Mouse (Mus musculus): ENCODE results near the gene Sfswap.
A peak's percentile ranks its signal among the peaks of the same experiment; 100 is the strongest.

The Sfswap gene

DNA sequence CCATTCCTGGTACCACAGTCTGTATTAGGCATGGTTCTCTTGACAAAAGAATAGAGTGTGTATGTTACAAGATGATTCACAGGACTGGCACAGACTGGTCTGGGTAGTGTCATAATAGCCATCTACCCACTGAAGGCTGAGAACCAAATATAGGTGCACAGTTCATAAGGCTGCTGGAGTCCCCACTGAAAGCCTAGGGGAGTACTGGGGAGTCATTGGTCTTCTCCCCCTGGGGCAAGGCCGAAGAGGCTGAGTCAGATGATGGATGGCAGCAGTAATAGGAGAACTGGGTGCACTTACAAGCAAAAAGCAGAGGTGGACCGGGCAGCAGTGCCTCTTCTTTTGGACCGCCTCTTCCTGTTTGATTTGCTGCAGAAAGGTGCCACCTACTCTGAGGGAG, 32.7 kb downstream of the Sfswap start:
- DNase-seq = no peak

DNA sequence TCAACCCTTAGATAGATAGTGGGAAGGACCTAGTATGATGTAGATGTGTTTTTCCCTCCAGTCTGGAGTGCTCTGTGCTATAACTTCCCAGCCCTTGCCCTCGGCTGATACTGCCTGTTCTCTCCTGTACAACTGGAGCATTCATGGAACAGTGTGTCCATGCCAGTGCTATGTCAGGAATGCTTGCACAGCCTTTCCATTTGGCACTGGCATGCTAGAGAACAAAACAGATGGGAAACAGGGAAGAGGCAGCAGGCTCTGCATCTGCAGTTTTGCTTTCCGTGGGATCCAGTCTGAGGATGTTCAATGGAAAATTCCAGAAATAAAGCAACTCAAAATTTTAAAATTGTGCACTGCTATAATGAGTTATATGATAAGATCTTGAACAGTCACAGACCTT, 33.5 kb downstream of the Sfswap start:
- peak; percentile 22 for DNase-seq

DNA sequence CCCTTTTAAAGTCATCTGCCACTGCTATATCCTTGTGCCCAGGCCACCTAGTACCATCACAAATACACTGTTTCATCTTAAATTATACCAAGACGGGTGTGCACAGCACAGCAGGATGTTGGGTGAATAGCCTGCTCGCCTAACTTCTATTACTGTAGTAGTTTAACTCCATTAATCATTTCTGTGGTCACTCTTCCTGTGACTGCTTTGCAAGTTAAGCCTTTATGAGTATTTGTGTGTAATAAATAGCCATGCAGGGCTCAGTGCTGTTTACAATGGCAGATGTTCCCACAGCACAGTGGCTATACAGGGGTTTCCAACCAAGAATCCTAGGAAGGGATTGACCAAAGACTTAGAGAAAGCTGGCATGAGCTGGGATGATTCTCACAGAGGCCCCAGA, 34.0 kb downstream of the Sfswap start:
- DNase-seq = no peak

- DNase-seq = no peak
These were observed 34.4 kb downstream of the Sfswap start for GRCm38 (mm10) chr5:129535431-129535830.

DNA sequence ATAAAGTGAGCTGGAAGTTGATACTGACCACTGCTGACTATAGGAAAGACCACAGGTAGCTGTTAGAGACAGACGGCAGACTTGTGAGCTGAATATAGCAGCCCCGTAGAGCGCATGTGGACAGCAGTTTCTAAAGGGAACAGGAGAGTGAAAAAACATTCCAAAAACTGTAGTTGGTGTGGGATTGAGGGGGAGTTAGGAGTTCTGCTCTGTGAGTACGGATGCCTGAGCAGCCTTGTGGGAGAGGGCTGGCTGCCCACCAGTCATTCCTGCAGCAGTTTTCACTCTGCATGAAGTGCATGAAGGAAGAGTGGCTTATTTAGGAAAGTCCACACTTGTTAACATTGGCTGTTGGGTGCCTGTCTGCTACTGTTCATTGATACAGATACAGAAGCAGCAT, 37.8 kb downstream of the Sfswap start:
- DNase-seq = no peak

GRCm38 (mm10) chr5:129542236-129542635, 41.2 kb downstream of the Sfswap start:
- no peak for DNase-seq

DNA sequence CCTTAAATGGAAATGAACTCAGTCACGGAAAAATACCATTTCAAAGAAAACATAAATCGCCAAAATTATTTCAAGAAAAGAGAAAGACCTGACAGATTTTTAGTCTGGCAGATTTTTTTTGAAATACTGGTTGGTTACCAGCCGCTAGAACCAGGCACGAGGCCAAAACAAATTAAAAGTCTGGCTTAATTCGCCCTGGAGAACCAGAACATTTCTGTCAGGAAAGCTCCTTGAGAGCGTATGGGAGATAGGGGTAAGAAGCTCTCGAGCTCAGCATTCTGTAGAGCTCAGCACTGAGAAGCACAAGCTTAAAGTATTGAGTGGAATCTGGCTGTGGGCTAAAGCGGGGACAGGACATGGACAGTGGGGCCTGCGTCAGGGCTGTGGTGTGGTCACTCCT, 44.8 kb downstream of the Sfswap start:
- no peak for DNase-seq

GRCm38 (mm10) chr5:129549716-129550115, 48.7 kb downstream of the Sfswap start:
- no peak for DNase-seq

GRCm38 (mm10) chr5:129550790-129551189, 49.8 kb downstream of the Sfswap start:
- DNase-seq = no peak

DNA sequence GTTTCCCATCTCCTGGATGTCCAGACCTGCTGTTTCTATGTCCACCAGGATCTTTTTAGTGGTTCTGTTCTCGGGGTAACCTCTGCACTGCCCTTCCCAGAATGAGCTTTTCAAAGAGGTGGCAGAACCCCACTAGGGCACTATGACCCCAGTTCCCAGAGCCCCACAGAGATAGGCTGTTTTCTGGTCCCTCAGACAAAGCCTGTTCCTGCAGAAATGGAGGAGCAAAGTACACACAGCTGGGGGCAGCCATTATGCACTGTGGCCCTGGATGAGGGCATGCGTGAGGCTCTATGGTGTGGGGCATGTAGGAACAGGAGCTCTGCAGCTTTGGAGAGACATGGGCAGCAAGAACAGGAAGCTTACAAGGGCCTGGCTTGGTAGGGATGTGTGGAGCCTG, 51.0 kb downstream of the Sfswap start:
- no peak for DNase-seq

DNA sequence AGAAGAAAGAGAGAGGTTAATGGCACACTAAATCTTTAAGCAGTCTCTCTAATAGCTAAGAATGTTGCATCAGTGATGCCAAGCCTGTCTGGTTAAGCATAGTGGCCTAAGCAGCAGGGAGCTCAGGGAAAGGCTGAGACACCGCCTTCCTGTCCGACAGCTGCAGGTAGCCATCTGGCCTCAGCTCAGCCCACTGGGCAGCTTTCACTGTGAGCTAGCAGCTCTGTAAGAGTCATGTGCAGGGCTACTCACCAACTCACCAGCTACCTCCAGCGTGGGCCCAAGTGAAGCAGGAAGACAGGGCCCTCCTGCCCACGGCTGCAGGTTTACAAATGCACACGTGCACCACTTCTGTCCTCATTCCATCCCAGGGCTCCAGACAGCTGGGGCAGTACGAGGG, 52.6 kb downstream of the Sfswap start:
- no peak for DNase-seq

GRCm38 (mm10) chr5:129558591-129558990, 57.6 kb downstream of the Sfswap start:
- no peak for DNase-seq

- no peak for DNase-seq
These were observed 58.3 kb downstream of the Sfswap start for GRCm38 (mm10) chr5:129559283-129559682.

DNA sequence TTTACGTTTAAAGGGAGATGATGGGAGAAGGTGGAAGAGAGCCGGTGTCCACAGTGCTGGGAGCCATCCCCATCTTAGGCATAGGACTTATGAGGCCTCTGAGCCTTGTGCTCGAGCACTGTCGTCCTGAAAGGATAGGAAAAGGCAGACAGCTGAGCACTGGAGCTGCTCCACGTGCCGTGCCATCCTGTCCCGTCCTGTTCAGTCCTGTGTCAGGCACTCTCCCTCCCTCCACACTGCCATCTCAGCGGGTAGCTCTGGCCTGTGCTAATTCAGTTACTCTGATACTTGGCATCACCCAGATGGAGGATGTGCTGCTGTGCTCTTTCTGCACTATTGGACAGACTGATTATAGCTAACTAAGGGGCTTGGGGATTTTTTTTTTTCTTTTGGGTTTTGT, 61.3 kb downstream of the Sfswap start:
- no peak for DNase-seq

DNA sequence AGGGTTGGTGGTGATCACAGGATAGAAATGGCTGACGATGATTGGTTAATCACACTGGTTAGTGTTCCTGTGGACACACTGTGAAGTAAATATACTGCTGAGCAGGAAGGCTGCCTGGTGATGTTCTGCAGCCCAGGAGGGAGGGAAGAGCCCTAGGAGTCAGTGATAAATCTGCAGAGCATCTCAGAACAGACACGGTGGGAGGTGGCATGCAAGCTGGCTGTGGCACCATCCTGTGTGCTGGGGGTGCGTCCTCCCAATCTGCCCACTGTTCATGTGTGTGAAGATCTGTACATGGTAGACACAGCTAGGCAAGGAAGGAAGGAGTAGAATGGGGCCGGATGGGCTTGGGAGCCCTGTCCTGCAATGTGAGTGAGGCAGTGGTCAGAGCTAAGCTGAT, 67.6 kb downstream of the Sfswap start:
- DNase-seq = no peak

DNA sequence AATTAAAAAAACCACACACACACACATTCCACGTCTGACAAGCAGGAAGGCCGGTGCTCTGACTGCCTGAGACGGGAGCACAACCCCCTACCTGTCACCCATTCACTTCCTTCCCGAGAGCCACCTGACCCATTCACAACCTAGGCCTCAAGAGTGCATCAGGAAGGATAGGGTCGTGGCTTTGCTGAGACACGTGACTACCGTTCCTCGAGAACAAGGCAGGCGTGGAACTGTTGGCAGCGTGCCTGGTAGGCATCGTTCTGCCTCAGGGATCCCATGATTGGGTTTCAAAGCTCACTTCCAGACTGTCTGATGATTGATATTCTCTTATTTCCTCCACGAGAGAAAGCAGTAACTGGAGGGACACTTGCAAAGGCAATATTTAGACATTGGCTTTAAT, 77.2 kb downstream of the Sfswap start:
- no peak for DNase-seq

- DNase-seq = no peak
These were observed 79.0 kb downstream of the Sfswap start for GRCm38 (mm10) chr5:129580046-129580445.

DNA sequence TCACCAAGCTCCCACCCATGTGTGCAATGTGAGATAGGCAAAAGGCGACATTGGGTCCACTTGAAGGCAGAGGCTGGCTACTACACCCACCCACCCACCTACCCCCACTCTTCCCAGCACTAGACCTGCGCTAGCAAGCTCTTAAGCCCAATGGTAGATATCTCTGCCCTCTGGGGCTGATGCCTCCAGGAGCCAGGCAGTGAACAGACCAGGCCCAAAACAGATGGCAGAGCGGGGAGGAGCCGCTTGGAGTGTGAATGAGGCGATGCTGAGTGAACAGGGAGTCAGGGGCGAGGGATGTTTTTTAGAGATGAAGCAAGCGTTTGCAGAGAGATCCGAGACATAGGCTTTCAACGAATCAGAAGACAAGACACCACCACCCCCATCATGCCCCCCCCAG, 79.6 kb downstream of the Sfswap start:
- DNase-seq = no peak

DNA sequence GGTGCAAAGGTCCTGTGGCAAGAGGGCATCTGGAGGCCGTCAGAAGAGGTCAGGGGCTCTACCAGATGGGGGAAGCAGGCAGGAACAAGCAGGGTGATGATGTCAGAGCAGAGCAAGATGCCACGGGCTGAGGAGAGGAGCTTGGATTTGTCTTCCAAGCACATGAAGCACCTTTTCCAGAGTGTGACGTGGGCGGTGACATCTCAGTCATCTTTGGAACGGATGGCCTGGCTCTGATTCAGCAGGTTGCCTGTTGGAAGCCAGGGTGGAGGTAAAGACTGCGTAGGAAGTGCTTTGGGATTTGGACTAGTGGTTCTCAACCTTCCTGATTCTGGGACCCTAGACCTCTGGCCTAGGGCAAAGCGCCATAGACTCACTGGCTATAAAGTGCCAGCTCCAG, 80.0 kb downstream of the Sfswap start:
- peak; percentile 47 for DNase-seq

DNA sequence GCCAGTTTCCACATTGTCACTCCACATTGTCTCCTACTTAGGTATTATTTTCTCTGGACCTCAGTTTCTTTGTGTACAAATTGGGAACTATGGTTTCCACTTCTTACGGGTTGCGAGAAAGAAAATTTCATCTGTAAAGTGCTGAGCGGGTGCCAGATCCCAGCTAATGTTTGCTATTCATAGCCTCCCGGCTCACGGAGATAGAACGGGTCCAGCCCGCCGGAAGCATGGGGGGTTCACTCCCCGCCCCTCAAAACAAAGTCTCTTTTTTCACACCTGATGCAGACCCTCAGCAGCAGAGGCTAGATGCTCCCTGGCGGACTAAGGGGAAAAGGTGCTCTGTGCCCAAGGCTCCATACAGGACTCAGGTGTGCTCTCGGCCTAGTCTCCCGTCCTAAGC, 82.3 kb downstream of the Sfswap start:
- peak; percentile 48 for DNase-seq

DNA sequence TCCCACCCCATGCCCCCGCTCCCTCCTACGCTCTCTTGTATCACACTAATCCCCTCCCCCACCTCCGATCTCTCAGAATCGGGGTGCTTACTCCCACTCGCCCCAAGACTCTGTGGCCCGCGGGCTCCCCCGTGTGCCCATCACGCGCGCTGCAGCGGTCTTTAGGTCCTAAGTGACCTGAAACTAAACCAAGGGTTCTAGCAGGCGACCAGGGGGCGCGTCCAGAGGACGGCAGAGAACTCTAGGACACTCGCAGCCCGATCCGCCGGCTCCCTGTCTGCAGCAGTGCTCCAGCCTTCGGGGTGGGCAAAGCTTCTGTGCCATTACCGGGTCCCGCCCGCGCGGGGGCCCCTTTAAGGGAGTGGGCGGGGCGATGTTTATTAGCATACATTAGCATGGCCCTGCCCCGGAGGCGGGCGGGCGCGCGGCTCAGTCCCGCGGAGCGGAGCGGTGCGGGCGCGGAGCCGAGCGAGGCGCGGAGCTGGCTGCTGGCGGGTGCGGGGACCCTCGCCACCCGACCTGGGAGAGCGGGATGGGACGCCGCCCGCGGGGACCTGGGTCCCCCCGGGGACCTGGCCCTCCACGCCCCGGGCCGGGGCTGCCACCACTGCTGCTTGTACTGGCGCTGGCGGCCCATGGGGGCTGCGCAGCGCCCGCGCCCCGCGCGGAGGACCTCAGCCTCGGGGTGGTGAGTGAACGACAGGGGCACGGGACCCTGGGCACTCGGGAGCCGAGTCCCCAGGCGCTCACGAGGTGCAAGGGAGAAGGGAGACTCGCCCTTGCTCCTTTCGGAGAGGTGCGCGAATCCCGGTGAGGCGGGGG, 83.0 kb downstream of the Sfswap start, which contains the start of gene Mmp17:
Mmp17 (plus strand) TSS at position 409 of the 822 bp plus-strand sequence.
- peak; percentile 88 for DNase-seq

GRCm38 (mm10) chr5:129584583-129585541, 83.8 kb downstream of the Sfswap start:
- DNase-seq = peak; percentile 44

DNA sequence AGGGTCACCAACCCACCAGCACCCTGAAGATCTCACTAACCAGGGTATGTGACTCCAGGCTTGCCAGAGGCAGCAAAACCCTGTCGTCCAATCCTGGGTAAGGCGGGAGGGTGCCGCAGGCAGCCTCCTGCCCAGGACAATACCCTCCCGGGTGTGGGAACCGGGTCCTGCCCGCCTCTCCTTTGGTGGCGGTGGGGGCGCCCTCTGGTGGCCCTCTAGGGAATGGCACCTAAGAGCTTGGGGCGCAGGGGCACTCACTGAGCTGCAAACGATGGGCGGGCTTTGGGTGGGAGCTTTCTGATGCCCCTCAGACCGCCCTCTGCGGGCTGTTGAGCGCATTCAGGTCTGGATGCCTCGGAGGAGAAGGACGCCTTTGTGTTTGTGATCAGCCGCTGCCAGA, 85.0 kb downstream of the Sfswap start:
- peak; percentile 87 for DNase-seq

DNA sequence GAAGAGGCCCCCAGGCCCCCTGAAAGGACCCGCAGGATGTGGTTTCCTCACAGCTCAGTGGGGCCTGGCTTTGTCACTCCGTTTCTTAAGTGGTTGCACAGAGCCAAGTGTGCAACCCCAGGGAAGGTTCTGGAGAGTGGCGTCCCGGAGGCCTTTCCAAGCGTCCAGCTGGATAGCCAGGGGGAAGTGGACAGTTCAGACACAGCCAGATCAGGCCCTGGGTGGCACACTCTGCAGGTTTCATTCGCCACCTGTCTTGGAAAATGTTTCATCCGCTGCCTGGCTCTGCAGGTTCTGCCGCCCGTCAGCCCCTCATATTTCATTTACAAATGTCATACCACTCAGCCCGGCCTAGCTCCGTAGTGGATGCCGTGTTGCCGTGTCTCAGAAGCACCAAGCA, 85.5 kb downstream of the Sfswap start:
- DNase-seq = no peak

Measured in right cerebral cortex, postnatal 14 days (tissue).